11 mouse cellular contexts compared by ENCODE assay signal in the genomic region with DNA sequence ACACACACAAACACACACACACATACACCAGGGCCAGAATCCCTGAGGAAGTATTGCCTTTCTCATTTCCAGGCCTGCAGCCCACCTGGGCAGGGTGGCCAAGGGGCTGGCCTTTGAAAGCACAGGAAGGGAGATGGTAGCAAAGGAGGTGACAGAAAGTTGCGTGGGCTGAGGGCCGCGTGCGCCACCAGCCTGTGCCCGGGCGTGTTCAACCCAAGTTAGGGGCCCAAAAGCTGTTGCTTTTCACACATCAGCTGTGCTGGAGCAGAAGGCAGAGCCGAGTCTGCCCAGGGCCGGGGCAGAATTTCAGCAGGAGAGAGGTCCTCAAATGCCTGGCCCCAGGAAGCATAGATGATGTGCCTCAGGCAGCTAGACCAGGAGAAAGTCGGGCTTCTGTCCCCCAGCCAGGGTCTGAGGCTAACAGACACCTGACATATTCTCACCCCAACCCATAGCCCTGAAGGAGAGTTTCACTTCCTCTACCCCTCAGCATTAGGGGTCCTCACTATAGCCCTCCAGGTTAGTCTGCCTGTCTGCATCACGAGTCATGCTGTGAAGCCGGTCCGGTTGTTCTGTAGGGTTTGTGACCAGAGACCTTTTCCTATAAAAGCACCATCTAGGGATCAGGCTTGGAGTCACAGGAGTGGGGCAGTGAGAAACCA. TPM values are rescaled to one million over a fixed set of nuclear protein-coding genes. Genes with fewer than 3 reads are reported as not detected.
DNase-seq lines count a peak whose midpoint lies in the region; TF ChIP-seq lines count a peak whose summit lies in the region.
"Had no signal": no experiment of that assay in that cellular context is flagged by ENCODE, and none has a peak within 500 bp of the region (broad histone marks: within the 10 kb centered on the region; RNA-seq: fewer than 3 reads in every experiment).

No protein-coding gene starts in this region.

- dilution Hi-C loops in CH12.LX (cut with MboI; ENCODE audit: extremely low pct_ligation_motif_present, extremely low pct_unique_long_range_greater_than_20kb, low sequenced_read_pairs), result no loop called here

- H3K36me3 ChIP-seq in CH12.LX (replicated peaks in 1 of 2; ENCODE audit: control insufficient read depth in 1 of 2, insufficient read depth in 1 of 2, low read length in 1 of 2), result no peaks in the 10 kb centered on the region
- H3K36me3 ChIP-seq: embryonic facial prominence, embryonic 13.5 days; liver, embryonic 13.5 days had no signal

- no peak overlapping the region for H3K9ac ChIP-seq in CH12.LX (ENCODE audit: insufficient read depth, low read depth)
- H3K9ac ChIP-seq: embryonic facial prominence, embryonic 13.5 days had no signal

- no peak for TF ChIP-seq CTCF in left cerebral cortex, adult 2 months (IDR thresholded peaks at IDR 0.05)
- no peak for TF ChIP-seq CTCF in CH12.LX (conservative IDR thresholded peaks at IDR 0.05 in 1 of 2, IDR thresholded peaks at IDR 0.05 in 1 of 2; ENCODE audit: low read depth in 2 of 2, low read length in 2 of 2)

- H3K9me3 ChIP-seq in CH12.LX (replicated peaks; ENCODE audit: low read length), result no peaks in the 10 kb centered on the region
- H3K9me3 ChIP-seq: embryonic facial prominence, embryonic 13.5 days; liver, embryonic 13.5 days had no signal

- peak in 1 of 2 experiments; percentile 58 for DNase-seq in left cerebral cortex, adult 2 months (ENCODE audit: extremely low spot score in 1 of 2, low spot score in 2 of 2)
- DNase-seq in left cerebral cortex, postnatal 10 days (ENCODE audit: extremely low spot score in 1 of 2, low spot score in 2 of 2), result no peak
- DNase-seq in CH12.LX (ENCODE audit: extremely low read depth), result peak; percentile 21
- DNase-seq in brain, adult 2 months (ENCODE audit: low read depth, low spot score), result peak; percentile 68
- peak; percentile 68 for DNase-seq in layer of hippocampus, adult 9-11 months
- DNase-seq in embryo, embryonic 11 days, result no peak
- no peak for DNase-seq in gastrocnemius, postnatal 25 days
- DNase-seq: heart, adult 11 months; liver, embryonic 13.5 days had no signal

- H3K27ac ChIP-seq in left cerebral cortex, adult 2 months, result peak overlapping the region; percentile 80
- H3K27ac ChIP-seq in CH12.LX (ENCODE audit: insufficient read depth, low read depth), result no peak overlapping the region
- H3K27ac ChIP-seq: embryonic facial prominence, embryonic 13.5 days; liver, embryonic 13.5 days had no signal

- 0 out of 2 replicates have a peak, but pooled peaks have one; percentile 27 for TF ChIP-seq POLR2A in CH12.LX (IDR thresholded peaks at IDR 0.05; ENCODE audit: low read depth, low read length)

- H3K4me3 ChIP-seq in left cerebral cortex, adult 2 months, result no peak overlapping the region
- peak overlapping the region in 2 of 3 experiments; percentile 0 to 30 for H3K4me3 ChIP-seq in CH12.LX (replicated peaks in 1 of 3; ENCODE audit: low read depth in 2 of 3, low read length in 2 of 3, poor library complexity in 1 of 3)
- H3K4me3 ChIP-seq: embryonic facial prominence, embryonic 13.5 days; liver, embryonic 13.5 days had no signal

- intact Hi-C loops in left cerebral cortex, adult 2 months (cut with DNase I), result no loop called here
- intact Hi-C loops in left cerebral cortex, postnatal 10 days (cut with DNase I), result no loop called here

- peaks cover 10% of the 10 kb centered on the region for H3K27me3 ChIP-seq in CH12.LX (replicated peaks)
- H3K27me3 ChIP-seq: liver, embryonic 13.5 days had no signal

- peak; percentile 55 for TF ChIP-seq EP300 in CH12.LX (IDR thresholded peaks at IDR 0.05; ENCODE audit: low read length)

- in situ Hi-C loops in CH12.LX (cut with MboI; ENCODE audit: low pct_ligation_motif_present, low pct_unique_long_range_greater_than_20kb, low sequenced_read_pairs), result no loop called here

- no peaks in the 10 kb centered on the region for H3K79me2 ChIP-seq in CH12.LX (replicated peaks; ENCODE audit: control insufficient read depth, extremely low read depth, insufficient read depth, poor library complexity, severe bottlenecking)

- peaks cover 49 to 89% of the 10 kb centered on the region in 2 experiments for H3K4me1 ChIP-seq in CH12.LX (ENCODE audit: control insufficient read depth in 1 of 2, insufficient read depth in 2 of 2)

- no peak for TF ChIP-seq RAD21 in CH12.LX (IDR thresholded peaks at IDR 0.05; ENCODE audit: low read depth, low read length)

- H3K4me2 ChIP-seq in CH12.LX (ENCODE audit: insufficient read depth, low read depth, poor library complexity, severe bottlenecking), result peak overlapping the region; percentile 48

TF ChIP-seq in CH12.LX, 34 proteins besides CTCF, POLR2A, EP300 and RAD21:
- TF ChIP-seq MAX (IDR thresholded peaks at IDR 0.05; ENCODE audit: low read length) (peak; percentile 1; the same call in 1 of the 2 replicates), KAT2A (IDR thresholded peaks at IDR 0.05; ENCODE audit: insufficient replicate concordance, low read length) (no peak), MEF2A (IDR thresholded peaks at IDR 0.05; ENCODE audit: borderline replicate concordance, low read depth, low read length) (no peak), IRF4 (IDR thresholded peaks at IDR 0.05; ENCODE audit: low read depth, low read length) (peak; percentile 80), USF2 (conservative IDR thresholded peaks at IDR 0.05; ENCODE audit: low read depth, low read length) (no peak), UBTF (IDR thresholded peaks at IDR 0.05; ENCODE audit: low read depth, low read length) (0 out of 2 replicates have a peak, but pooled peaks have one; percentile 8)

RNA-seq across cellular contexts. Expression of a gene that starts 28.1 kb away (rescaled TPM):
- 10 to 100 TPM; 93.7 to 95.4 TPM for total RNA-seq in left cerebral cortex, adult 2 months (2021)
- total RNA-seq in left cerebral cortex, postnatal 10 days (2021), result 10 to 100 TPM; 65.9 to 68.7 TPM
- total RNA-seq in CH12.LX (2012; rRNA removed) (0.21 and 0.55 TPM in 2 replicates), CH12.LX (2014; rRNA removed) (not detected in 2 replicates)
- polyA plus RNA-seq in CH12.LX (2012; ENCODE audit: insufficient read length, low read depth), result 0.12 and 0.21 TPM in 2 replicates
- 1 to 10 TPM; 4.0 to 6.7 TPM for total RNA-seq in gastrocnemius, postnatal 25 days (2021)

RNA-seq across cellular contexts. Expression of a gene that starts 36.1 kb away (rescaled TPM):
- total RNA-seq in left cerebral cortex, adult 2 months (2021), result 10 to 100 TPM; 14.0 to 15.3 TPM
- 1 to 10 TPM; 5.9 to 6.6 TPM for total RNA-seq in left cerebral cortex, postnatal 10 days (2021)
- 0.04 and 0.13 TPM in 2 replicates for total RNA-seq in CH12.LX (2012; rRNA removed)
- not detected in 2 replicates for total RNA-seq in CH12.LX (2014; rRNA removed)
- 0.10 and 0.11 TPM in 2 replicates for polyA plus RNA-seq in CH12.LX (2012; ENCODE audit: insufficient read length, low read depth)
- total RNA-seq in gastrocnemius, postnatal 25 days (2021), result not detected
- polyA plus RNA-seq: inflammation-experienced regulatory T-cells, adult 6 months had no signal

Comparison
In these comparisons a context has a peak if more than half of its experiments do, and no peak if none do; other contexts are left out.
1. DNase-seq: peak in CH12.LX (single experiment), brain, adult 2 months (single experiment) and layer of hippocampus, adult 9-11 months (single experiment); none in left cerebral cortex, postnatal 10 days (0 of 2), embryo, embryonic 11 days (single experiment) and gastrocnemius, postnatal 25 days (single experiment).
2. RNA of a gene that starts 28.1 kb away (total RNA-seq): 93.7 to 95.4 TPM in left cerebral cortex, adult 2 months and 65.9 to 68.7 TPM in left cerebral cortex, postnatal 10 days; 4.0 to 6.7 TPM in gastrocnemius, postnatal 25 days and 0.21 to 0.55 TPM in CH12.LX; every median in the first group is over 4 times any median in the second.
3. RNA of a gene that starts 36.1 kb away (total RNA-seq): 14.0 to 15.3 TPM in left cerebral cortex, adult 2 months and 5.9 to 6.6 TPM in left cerebral cortex, postnatal 10 days; 0.04 to 0.13 TPM in CH12.LX and not detected in gastrocnemius, postnatal 25 days; every median in the first group is over 4 times any median in the second.